Mouse (Mus musculus) CH12F3 (cell line): ENCODE results near the gene Myh14.

Experiments
- in situ Hi-C: fragments of 300-500 bp; cut with MboI; formaldehyde crosslinking; loops from 2 replicates; pipeline ENCODE4 v1.14.3; 2020; ENCODE audit warnings: low sequenced_read_pairs

Gene Myh14

GRCm38 (mm10) chr7:44672193-44672592 is 1.6 kb upstream of the Myh14 start:
- in situ Hi-C loops, result no loop called here

- in situ Hi-C loops, result no loop called here
These were observed 1.5 kb downstream of the Myh14 start for GRCm38 (mm10) chr7:44669103-44669502.

DNA sequence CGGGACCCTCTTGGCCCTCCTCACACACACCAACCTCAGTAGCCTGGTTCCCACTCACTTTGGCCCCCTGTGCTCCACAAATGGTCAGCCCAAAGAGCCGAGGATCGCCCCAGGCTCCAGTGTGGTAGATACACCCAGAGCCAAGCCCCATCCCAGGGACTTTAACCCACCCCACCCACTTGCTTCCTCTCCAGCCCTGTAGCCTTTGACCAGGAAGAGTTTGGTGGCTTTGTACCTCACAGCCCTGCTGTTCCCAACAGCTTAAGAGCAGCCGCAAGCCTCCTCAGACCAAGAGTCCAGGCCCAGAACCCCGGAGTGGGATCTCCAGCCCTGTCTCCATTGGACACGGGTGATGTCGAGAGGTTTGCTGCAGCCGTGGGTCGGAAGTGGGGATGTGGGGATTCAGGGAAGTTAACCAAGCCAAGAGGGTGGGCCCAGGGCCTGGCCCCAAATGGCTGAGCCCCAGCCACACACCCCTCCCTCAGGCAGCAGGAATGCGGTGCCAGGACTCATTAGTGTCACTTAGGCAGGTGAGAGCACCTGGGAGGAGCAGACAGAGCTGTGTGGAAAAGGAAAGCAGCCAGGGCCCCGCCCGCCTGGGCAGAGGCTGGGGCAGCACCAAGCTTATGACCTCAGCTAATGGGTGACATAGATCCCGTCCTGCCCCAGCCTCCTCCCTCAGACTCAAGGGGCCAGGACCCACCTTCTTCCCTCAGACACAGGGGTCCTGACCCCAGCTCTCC is 2.5 kb downstream of the Myh14 start:
- in situ Hi-C loops, result no loop called here

DNA sequence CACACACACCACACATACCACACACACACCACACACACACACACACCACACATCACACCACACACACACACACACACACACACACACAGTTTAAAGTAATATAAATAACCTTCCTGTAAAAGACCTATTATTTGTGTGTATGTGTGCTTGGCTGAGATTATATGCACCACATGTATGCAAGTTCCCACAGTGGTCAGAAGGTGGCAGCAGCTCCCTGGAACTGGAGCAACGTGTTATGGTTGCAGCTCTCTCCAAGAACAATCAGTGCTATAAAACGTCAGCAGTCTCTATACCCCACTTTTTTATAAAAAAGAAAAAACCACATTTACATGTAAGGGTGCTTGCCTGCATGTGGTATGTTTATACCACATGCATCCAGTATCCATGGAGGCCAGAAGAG is 4.2 kb downstream of the Myh14 start:
- in situ Hi-C loops, result no loop called here

DNA sequence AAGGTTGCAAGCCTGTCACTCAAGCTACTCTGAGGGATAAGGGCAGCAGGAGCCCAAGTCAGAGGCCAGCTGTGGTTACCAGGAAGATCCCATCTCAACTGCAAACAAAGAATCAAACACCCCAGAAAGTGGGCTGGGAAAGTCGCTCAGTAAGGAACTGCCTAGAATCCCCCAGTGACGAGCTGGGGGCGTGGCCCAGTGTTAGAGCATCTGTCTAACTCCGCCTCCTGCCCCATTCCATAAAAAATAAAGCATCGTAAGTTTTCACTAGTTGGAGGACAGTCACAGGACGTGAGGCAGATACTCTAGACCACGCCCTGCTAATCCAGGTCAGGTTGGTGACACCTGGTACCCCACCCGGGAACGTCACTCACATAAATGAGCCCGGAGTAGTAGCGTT is 5.9 kb downstream of the Myh14 start:
- in situ Hi-C loops, result no loop called here

- in situ Hi-C loops, result no loop called here
These were observed 7.1 kb downstream of the Myh14 start for GRCm38 (mm10) chr7:44663546-44663945.

DNA sequence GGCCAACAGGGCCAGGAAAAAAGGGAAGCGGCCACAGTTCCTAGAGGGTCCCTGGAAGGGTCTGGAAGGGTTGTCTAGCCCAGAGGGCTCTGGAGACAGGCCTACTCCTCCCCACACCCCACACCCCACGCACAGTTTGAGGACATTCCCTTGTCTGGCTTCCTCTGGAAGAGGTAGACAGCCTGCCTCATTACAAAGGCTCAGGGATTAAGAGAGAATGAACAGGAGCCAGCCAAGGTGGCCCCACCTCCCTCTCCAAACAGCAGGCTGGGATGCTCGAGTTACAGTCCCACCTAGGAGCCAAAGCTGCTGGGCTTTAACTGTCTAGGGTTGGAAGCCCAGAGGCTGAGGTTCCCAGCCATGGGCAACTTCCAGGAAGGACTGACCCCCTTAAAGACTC is 8.1 kb downstream of the Myh14 start:
- in situ Hi-C loops, result no loop called here

DNA sequence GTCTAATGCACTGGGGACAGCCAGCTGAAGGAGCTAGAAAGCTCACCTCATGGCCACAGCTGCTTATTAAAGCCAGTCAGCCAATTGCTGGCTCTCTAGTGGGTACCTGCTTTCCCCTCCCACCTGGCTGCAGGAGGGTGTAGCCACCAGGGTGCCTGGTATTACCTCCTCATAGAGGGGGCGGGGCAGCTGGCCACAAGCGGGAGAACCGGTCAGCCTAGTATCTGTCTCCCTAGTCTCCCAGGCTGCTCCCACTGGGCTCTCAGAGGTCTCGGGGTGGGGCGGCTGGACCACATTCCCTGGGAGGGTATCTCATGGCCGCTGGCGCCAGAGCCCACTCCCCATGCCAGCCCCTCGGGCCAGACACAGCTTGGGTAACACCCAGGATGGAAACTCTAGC is 8.5 kb downstream of the Myh14 start:
- in situ Hi-C loops, result no loop called here

- in situ Hi-C loops, result no loop called here
These were observed 9.4 kb downstream of the Myh14 start for GRCm38 (mm10) chr7:44661219-44661618.

GRCm38 (mm10) chr7:44655504-44655903 is 15.1 kb downstream of the Myh14 start:
- in situ Hi-C loops, result no loop called here

DNA sequence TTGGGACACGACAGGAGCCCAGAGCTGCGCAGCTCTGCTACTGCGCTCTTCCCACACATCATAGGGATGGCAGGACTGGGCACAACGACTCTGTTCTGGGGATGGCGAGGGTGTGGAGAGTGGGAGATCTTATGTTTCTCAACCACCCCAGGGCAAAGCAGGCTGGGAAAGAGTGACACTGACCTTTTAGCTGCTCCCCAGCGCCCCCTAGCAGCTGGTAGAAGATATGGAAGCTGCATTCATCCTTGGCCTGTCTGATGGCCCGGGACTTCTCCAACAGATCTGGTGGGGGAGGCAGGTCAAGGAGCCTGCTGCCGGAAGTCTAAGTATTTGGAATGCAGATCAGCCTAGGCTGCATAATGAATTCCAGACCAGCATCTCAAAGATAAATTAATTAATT is 16.9 kb downstream of the Myh14 start:
- in situ Hi-C loops, result no loop called here

DNA sequence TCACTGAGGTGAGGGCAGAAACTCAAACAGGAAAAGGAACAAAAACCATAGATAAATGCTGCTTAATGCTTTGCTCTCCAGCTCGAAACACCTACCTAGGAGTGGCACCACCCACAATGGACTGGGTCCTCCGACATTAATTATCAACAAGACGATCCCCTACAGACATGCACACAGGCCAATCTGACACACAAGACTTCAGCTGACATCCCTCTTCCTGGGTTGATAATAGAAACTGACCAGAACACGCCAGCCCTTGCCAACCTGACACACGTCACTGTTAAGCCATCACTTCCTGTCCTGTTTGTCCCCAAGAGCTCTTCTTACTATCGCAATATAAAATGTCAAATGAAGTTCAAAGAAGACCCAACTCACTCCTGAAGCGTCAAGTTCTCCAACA is 19.2 kb downstream of the Myh14 start:
- in situ Hi-C loops, result no loop called here

DNA sequence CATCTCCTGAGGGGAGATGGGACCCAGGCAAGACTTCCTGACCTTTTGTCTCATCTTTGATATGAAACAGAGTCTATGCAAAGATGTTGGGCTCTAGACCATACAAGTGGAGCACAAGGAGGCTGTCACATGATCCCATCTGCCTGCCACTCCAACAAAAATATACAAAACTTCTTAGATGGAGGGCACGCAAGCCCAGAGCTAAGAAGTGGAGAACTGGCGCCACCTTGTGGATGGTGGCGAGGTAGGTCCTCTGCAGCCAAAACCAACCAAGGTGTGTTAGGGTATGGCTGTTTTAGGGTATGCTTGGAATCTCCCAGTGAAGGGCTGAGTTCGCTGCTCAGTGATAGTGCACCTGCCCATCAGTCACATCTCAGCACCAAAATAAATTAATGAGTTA is 20.7 kb downstream of the Myh14 start:
- in situ Hi-C loops, result loop anchor here (25.0 kb wide), 1 partner anchor 138 kb away; the partner anchor contains the start of gene Mybpc2

GRCm38 (mm10) chr7:44649094-44649610 is 21.5 kb downstream of the Myh14 start:
- in situ Hi-C loops, result loop anchor here (25.0 kb wide), 1 partner anchor 137 kb away; the partner anchor contains the start of gene Mybpc2

DNA sequence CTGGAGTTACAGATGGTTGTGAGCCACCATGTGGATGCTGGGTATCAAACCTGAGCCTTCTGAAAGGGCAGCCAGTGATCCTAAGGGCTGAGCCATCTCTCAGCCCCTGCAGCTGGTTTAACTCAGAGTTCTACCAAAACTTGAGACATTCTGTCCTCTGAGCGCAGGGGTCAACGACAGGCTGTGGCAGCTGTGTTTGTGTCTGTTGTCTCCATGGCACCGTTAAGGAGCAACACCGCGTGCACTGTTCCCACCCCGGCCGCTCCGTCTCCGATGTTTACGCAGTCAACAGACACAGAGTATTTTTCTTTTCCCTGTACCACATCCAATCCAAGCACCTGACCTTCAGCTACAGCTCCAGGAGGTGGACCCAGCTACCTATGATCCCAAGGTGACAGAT is 22.9 kb downstream of the Myh14 start:
- in situ Hi-C loops, result loop anchor here (25.0 kb wide), 1 partner anchor 135 kb away; the partner anchor contains the start of gene Mybpc2

GRCm38 (mm10) chr7:44647042-44647724 is 23.5 kb downstream of the Myh14 start:
- in situ Hi-C loops, result loop anchor here (25.0 kb wide), 1 partner anchor 135 kb away; the partner anchor contains the start of gene Mybpc2

GRCm38 (mm10) chr7:44645951-44646350 is 24.7 kb downstream of the Myh14 start:
- in situ Hi-C loops, result loop anchor here (25.0 kb wide), 1 partner anchor 134 kb away; the partner anchor contains the start of gene Mybpc2

- in situ Hi-C loops, result loop anchor here (25.0 kb wide), 1 partner anchor 133 kb away; the partner anchor contains the start of gene Mybpc2
These were observed 25.4 kb downstream of the Myh14 start for GRCm38 (mm10) chr7:44645256-44645655.

DNA sequence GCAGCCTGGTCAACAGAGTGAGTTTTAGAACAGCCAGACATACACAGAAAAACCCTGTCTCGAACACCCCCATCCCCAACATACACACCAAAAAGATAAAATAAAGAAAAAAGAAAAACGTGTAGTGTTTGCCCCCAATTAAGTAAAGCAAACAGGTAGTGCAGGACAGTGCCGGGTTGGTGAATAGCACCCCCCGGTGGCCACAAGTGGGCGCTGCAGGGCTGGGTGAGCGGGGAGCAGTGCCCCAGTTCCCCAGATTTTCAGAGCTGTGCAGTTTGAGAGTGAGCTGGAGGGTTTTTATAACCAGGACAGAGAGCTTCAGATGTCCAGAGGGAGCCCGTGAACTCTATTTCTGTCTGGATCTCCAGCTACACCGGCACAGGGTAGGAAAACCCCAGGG is 28.8 kb downstream of the Myh14 start:
- in situ Hi-C loops, result loop anchor here (25.0 kb wide), 1 partner anchor 130 kb away; the partner anchor contains the start of gene Mybpc2

DNA sequence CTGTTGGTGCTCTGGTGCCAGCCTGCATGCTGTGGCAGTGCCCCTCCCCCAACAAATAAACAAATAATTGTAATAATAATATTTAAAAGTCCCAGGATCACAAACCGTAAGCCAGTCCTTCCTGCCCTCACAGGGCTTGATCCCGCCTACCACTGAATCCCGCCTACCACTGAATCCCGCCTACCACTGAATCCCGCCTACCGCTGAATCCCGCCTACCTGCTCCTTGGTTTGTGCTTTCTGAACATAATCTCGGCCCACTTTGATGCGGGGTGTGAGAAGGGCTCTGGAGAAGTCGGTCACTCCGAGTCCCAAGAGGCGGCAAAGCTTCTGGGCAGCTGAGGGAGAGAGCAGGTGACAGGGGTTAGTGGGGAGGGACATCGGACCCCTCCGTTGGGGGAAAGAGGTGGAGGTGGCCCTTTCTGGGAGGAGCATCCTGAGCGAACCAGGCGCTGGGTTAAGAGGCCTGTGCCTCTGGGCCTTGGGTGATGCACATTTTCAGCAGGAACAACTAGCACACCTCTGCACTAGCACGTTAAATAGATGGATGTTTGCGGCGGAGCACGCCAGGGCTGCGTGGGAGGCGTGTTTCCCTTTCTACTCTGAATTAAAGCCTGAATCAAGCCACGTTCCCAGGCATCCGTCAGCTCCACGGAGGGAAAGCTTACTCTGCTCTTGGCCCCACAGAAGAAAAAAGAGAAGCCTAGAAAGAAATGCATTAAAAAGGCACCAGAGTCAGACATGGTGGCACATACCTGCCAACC is 29.6 kb downstream of the Myh14 start:
- in situ Hi-C loops, result loop anchor here (25.0 kb wide), 1 partner anchor 129 kb away; the partner anchor contains the start of gene Mybpc2

GRCm38 (mm10) chr7:44638663-44639062 is 32.0 kb downstream of the Myh14 start:
- in situ Hi-C loops, result loop anchor here (25.0 kb wide), 1 partner anchor 126 kb away; the partner anchor contains the start of gene Mybpc2
